8 mouse cellular contexts compared by ENCODE assay signal in genomic region chr11:78031947-78032808, GRCm38 (mm10). TPM values are rescaled to one million over a fixed set of nuclear protein-coding genes. Genes with fewer than 3 reads are reported as not detected.
DNase-seq lines count a peak whose midpoint lies in the region; ATAC-seq lines count a peak whose summit lies in the region.

Gene Dhrs13, plus strand, starts transcription at chr11:78032280.

- H3K36me3 ChIP-seq in hindbrain, embryonic 13.5 days, result peaks cover 48% of the 10 kb centered on the region

- no peaks in the 10 kb centered on the region for H3K27me3 ChIP-seq in hindbrain, embryonic 13.5 days

- peak within 1 kb of the TSS; percentile 68 for H3K4me2 ChIP-seq in hindbrain, embryonic 13.5 days

- H3K4me1 ChIP-seq in hindbrain, embryonic 13.5 days (replicated peaks), result peaks cover 38% of the 10 kb centered on the region

- ATAC-seq in hindbrain, embryonic 13.5 days (ENCODE audit: low FRiP score), result peak; percentile 92

- H3K9ac ChIP-seq in hindbrain, embryonic 13.5 days, result peak within 1 kb of the TSS; percentile 92

- H3K9me3 ChIP-seq in hindbrain, embryonic 13.5 days, result no peaks in the 10 kb centered on the region

- DNase-seq in Muller cell, postnatal 12 days (ENCODE audit: inconsistent ontology term), result peak; percentile 95
- DNase-seq in cerebellum, adult 9-11 months, result peak; percentile 91
- peak; percentile 81 to 89 for DNase-seq in frontal cortex, postnatal 10 days (ENCODE audit: low spot score in 2 of 2)
- peak; percentile 81 to 83 for DNase-seq in layer of hippocampus, postnatal 25 days (ENCODE audit: extremely low spot score in 1 of 2, low spot score in 1 of 2)
- DNase-seq in lung, postnatal 25 days (ENCODE audit: low spot score), result peak; percentile 93
- DNase-seq in retina, embryonic 14.5 days (ENCODE audit: low spot score), result peak; percentile 95
- DNase-seq in thymus, postnatal 4 days, result peak; percentile 95

- WGBS in hindbrain, embryonic 13.5 days, result under 1% methylated on average over 95 of the region's 96 CpGs

- peak within 1 kb of the TSS; percentile 97 for H3K27ac ChIP-seq in hindbrain, embryonic 13.5 days

- H3K4me3 ChIP-seq in hindbrain, embryonic 13.5 days, result peak within 1 kb of the TSS; percentile 75

RNA-seq across cellular contexts. Expression of gene Dhrs13, which starts in this region (rescaled TPM):
- 37.1 and 39.3 TPM in 2 replicates for polyA plus RNA-seq in hindbrain, embryonic 13.5 days (2015; fragmentation: Nextera tagmentation; extraction: Ambion mirVana)
- 1 to 10 TPM; 6.9 to 7.4 TPM for total RNA-seq in layer of hippocampus, postnatal 25 days (2021)

Comparison
In these comparisons a context has a peak if more than half of its experiments do, and no peak if none do; other contexts are left out.
1. Peak in every context shown above with its lines: DNase-seq, ATAC-seq, H3K4me3 ChIP-seq and H3K27ac ChIP-seq.